Mouse (Mus musculus) forebrain, embryonic 11.5 days (tissue): ENCODE data around the gene Gm20388. TPM values are rescaled to one million over a fixed set of nuclear protein-coding genes. Genes with fewer than 3 reads are reported as not detected.

Source experiments
- ATAC-seq: fragments of 200-750 bp; cut with Nextera tagmentation; replicated peaks from 2 replicates; pipeline ENCODE4 v1.8.0; 2017; ENCODE audit warnings: moderate TSS enrichment; ENCODE audit not compliant: low FRiP score
- DNase-seq: peaks from one replicate; pipeline ENCODE4 v3.0.0-alpha.2; 2017; ENCODE audit warnings: low spot score
- H3K27ac ChIP-seq: fragments of 300-500 bp; sonication (generic); 2 replicates; pipeline ENCODE4 v1.5.1; 2014; ENCODE audit warnings: low read depth, low read length
- H3K27me3 ChIP-seq: fragments of 300-500 bp; sonication (generic); 2 replicates; pipeline ENCODE4 v1.6.1; 2014; ENCODE audit warnings: mild to moderate bottlenecking, low read length, mixed read lengths; ENCODE audit not compliant: control insufficient read depth, insufficient read depth
- H3K36me3 ChIP-seq: fragments of 300-500 bp; sonication (generic); 2 replicates; pipeline ENCODE4 v1.6.1; 2014; ENCODE audit warnings: mild to moderate bottlenecking, low read length, moderate library complexity, mixed read lengths; ENCODE audit not compliant: control insufficient read depth, insufficient read depth
- H3K4me1 ChIP-seq: fragments of 300-500 bp; sonication (generic); replicated peaks from 2 replicates; pipeline ENCODE4 v1.6.1; 2014; ENCODE audit warnings: low read length, mixed read lengths; ENCODE audit not compliant: control insufficient read depth, insufficient read depth
- H3K4me2 ChIP-seq: fragments of 300-500 bp; sonication (generic); 2 replicates; pipeline ENCODE4 v1.6.1; 2014; ENCODE audit warnings: low read depth, mild to moderate bottlenecking, low read length, moderate library complexity, mixed read lengths; ENCODE audit not compliant: severe bottlenecking
- H3K4me3 ChIP-seq: fragments of 300-500 bp; sonication (generic); 2 replicates; pipeline ENCODE4 v1.5.1; 2014; ENCODE audit warnings: low read depth, low read length
- H3K9ac ChIP-seq: fragments of 300-500 bp; sonication (generic); 2 replicates; pipeline ENCODE4 v1.6.1; 2014; ENCODE audit warnings: low read length
- H3K9me3 ChIP-seq: fragments of 300-500 bp; sonication (generic); 2 replicates; pipeline ENCODE4 v1.6.1; 2016; ENCODE audit warnings: low read length, mixed read lengths; ENCODE audit not compliant: control insufficient read depth
- WGBS: fragments of 180-500 bp; shearing (Covaris S2); extraction: QIAGEN DNeasy Blood & Tissue Kit; methylation state at CpG from one replicate; pipeline ENCODE4 v1.1.7; 2014; 5-methylcytosine and 5-hydroxymethylcytosine counted together
- polyA plus RNA-seq: library from polyadenylated mRNA; unstranded; fragments of >200 nt; fragmentation: Nextera tagmentation; extraction: Ambion mirVana; gene quantifications from 2 replicates; pipeline ENCODE4 v1.2.1, GENCODE M21; 2014

The Gm20388 gene
- polyA plus RNA-seq, 1 experiment from 2014 or later = not detected

DNA sequence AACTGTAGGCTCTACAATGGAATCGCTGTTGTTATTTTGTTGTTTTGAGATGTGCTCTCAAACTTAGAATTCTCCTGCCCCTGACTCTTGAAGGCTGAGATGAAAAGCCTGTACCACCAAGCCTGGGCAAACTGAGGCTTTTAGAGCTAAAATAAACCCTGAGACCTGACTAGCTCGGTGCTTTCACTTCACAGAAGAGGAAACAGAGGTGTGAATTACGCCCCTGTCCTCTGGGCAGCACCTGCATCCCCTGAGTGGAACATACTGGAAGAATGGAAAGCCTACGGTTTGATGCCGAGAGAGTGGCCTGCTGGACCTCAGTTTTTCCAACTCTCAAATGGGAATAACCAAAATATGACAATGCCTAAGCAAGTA lies 814.9 kb downstream of the Gm20388 start:
- Histone ChIP-seq H3K27me3 (no peaks in the 10 kb centered on the region), H3K4me2 (no peak overlapping the region), H3K27ac (no peak overlapping the region), H3K4me3 (no peak overlapping the region), H3K36me3 (no peaks in the 10 kb centered on the region), H3K9ac (no peak overlapping the region), H3K9me3 (no peaks in the 10 kb centered on the region), H3K4me1 (no peaks in the 10 kb centered on the region)
- ATAC-seq (no peak), DNase-seq (no peak)
- WGBS = 86% methylated on average over 5 of the region's 5 CpGs

DNA sequence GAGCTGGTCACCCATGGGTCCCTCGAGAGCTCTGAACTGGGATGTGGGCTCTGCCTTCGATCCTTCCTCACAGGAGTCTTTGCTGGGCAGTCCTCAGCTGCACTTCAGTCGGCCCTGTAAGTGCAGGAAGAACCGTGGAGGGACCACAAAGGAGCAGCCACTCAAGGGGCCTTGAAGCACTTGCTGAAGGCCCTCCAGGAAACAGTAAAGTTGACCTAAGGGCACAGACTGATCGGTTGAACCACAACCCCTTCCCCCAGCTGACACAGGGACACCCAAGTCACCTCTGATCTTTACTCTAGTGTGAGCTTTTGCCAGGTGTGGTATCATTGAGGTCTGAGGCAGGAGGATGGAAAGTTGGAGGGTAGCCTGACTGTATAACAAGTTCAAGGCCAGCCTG lies 815.4 kb downstream of the Gm20388 start:
- Histone ChIP-seq H3K4me2 (no peak overlapping the region), H3K27me3 (no peaks in the 10 kb centered on the region), H3K9ac (no peak overlapping the region), H3K4me3 (no peak overlapping the region), H3K4me1 (no peaks in the 10 kb centered on the region), H3K9me3 (no peaks in the 10 kb centered on the region), H3K27ac (no peak overlapping the region), H3K36me3 (no peaks in the 10 kb centered on the region)
- ATAC-seq (no peak), DNase-seq (no peak)
- WGBS = 71% methylated on average over 5 of the region's 5 CpGs

DNA sequence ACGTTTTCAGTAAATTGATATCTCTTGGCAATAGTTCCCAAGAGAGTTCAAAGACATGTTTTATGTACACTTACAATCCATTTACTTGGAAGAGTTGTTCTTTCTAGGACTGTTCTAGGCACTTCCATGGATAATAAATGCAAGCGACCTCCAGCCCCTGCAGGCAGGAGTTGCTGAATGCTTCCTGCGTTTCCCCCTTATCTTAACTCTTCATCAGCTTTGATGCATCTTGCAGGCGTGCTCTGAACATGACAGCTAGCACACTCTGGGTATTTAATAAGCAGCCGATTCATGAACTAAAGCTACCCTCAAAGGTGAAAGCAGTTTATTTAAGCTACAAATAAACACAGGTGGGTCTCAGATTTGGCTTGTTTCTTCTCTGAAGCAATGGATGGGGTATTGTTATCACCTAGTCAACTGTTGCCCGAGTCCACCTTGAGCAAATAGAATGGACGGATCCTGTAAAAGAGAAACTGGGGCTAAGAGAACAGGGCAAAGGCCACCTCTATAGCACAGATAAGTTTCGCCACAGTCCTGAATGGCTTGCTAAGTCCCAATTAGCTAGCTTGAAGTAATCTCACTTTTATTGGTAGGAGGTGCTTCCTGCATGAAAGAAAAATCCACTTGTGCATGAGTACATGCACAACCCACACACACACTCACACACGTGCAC lies 818.0 kb downstream of the Gm20388 start:
- no peaks in the 10 kb centered on the region for H3K9me3 ChIP-seq
- H3K27me3 ChIP-seq = no peaks in the 10 kb centered on the region
- H3K9ac ChIP-seq = no peak overlapping the region
- no peaks in the 10 kb centered on the region; the same call in 1 of the 2 replicates for H3K4me1 ChIP-seq
- ATAC-seq (no peak), DNase-seq (no peak)
- no peak overlapping the region for H3K4me3 ChIP-seq
- H3K4me2 ChIP-seq = no peak overlapping the region
- 80% methylated on average over 9 of the region's 9 CpGs for WGBS
- no peak overlapping the region for H3K27ac ChIP-seq
- no peaks in the 10 kb centered on the region for H3K36me3 ChIP-seq

DNA sequence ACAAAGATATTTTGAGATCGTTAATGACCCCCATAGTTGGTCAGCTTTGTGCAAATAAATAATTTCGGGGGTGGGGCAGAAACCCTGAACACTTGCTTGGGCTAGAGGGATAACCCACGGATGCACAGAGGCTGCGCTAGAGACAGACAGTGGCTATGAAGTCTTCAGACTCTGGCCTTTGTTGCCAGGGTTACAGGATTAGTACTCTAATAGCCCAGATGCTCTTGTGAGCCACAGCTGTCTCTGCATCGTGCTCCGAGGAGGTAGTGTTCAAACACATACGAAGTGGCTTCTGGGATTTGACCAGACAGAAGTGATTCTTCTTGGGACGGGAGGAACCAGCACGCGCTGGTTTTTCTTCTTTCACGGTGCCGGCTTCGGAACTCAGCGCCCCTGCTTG lies 820.9 kb downstream of the Gm20388 start:
- WGBS = 37% methylated on average over 14 of the region's 14 CpGs
- peaks cover 18% of the 10 kb centered on the region for H3K27me3 ChIP-seq
- no peak overlapping the region for H3K4me3 ChIP-seq
- no peaks in the 10 kb centered on the region for H3K9me3 ChIP-seq
- peaks cover under 1% of the 10 kb centered on the region; the same call in 1 of the 2 replicates for H3K4me1 ChIP-seq
- ATAC-seq (no peak), DNase-seq (no peak)
- H3K9ac ChIP-seq = no peak overlapping the region
- H3K4me2 ChIP-seq = peak overlapping the region; percentile 32
- H3K27ac ChIP-seq = no peak overlapping the region
- H3K36me3 ChIP-seq = no peaks in the 10 kb centered on the region

DNA sequence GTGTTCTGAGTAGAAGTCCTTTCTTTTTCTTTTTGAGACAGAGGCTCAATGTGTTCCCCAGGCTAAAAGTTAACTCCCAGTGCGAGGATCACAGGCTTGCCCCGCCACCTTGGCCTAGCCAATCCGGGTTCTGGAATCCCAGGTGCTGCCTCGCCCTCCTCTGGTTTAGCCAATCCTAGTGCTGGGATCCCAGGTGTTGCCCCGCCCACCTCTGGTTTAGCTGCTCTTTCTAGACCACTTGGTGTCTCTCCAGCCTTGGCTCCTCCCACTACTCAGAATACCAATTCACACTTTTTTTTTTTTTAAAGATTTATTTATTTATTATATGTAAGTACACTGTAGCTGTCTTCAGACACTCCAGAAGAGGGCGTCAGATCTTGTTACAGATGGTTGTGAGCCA lies 821.4 kb downstream of the Gm20388 start:
- Histone ChIP-seq H3K27ac (no peak overlapping the region), H3K4me1 (peaks cover 2% of the 10 kb centered on the region; the same call in 1 of the 2 replicates), H3K9me3 (no peaks in the 10 kb centered on the region), H3K4me2 (no peak overlapping the region; the same call in 1 of the 2 replicates), H3K27me3 (peaks cover 19% of the 10 kb centered on the region), H3K9ac (no peak overlapping the region), H3K36me3 (no peaks in the 10 kb centered on the region), H3K4me3 (no peak overlapping the region)
- ATAC-seq (no peak), DNase-seq (peak; percentile 60)
- WGBS = 46% methylated on average over 5 of the region's 6 CpGs

DNA sequence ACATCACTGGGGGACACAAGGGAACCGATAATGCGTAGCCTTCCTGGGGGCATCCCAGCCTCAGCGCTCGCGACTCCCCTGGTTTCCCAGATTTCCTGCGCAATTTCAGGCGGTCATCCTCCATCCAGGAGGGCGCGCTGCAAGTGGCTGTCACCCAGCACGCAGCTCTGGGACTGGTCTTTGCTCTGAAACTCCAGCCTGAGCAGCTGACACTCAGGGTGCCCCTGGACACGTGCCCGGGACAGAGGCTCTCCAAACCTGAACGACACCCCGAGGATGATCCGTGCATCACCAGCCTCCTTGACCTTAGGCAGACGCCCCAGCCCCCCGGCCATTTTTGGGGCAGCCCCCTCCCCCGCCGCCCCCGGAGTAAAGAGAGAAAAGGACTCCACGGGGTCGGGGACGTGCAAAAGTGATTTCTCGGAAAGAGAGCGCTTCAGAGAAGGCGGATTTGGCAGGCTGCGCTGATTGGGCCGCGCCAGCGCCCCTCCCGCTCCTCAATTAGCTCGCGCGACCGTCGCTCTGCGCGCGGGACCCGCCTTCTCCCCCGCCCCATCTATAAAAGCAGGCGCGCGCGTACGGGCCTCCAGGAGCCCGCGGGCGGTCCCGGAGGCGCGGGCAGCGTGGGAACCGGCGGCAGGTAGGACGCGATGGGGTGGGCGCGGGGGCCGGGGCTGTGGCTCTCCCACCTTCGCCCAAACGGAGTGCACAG lies 825.3 kb downstream of the Gm20388 start, which contains the start of gene Irf8:
Irf8 (plus strand) TSS at position 589 of the 712 bp plus-strand sequence.
- no peak within 1 kb of the TSS for H3K27ac ChIP-seq
- no peaks in the 10 kb centered on the region for H3K36me3 ChIP-seq
- peaks cover 22% of the 10 kb centered on the region for H3K27me3 ChIP-seq
- H3K4me2 ChIP-seq = peak within 1 kb of the TSS; percentile 81
- peak within 1 kb of the TSS; percentile 41 for H3K4me3 ChIP-seq
- peaks cover 2% of the 10 kb centered on the region; the same call in 1 of the 2 replicates for H3K4me1 ChIP-seq
- ATAC-seq (peak; percentile 89), DNase-seq (peak; percentile 93)
- under 1% methylated on average over 59 of the region's 62 CpGs for WGBS
- H3K9me3 ChIP-seq = no peaks in the 10 kb centered on the region
- H3K9ac ChIP-seq = peak within 1 kb of the TSS; percentile 43

DNA sequence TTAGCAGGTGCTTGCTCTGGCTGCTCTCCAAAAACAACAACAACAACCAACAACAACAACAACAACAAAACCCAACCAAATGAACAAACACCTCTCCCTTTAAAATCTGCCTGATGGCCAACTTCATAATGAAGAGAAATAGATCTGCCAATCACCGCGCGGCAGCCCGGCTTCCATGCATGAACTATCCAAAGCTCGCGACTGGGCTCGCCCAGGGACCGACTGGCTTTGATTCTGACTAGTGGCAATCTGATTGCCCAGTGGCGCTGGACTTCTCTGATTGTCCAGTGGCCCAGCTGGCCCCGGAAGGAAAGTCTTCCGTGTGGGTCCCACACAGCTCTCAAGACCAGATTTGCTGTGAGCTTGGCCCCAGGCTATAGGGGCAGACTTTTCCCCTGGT lies 825.8 kb downstream of the Gm20388 start:
- Histone ChIP-seq H3K4me3 (peak overlapping the region; percentile 41), H3K27me3 (peaks cover 22% of the 10 kb centered on the region), H3K9me3 (no peaks in the 10 kb centered on the region), H3K4me1 (peaks cover 2% of the 10 kb centered on the region; the same call in 1 of the 2 replicates), H3K27ac (no peak overlapping the region), H3K9ac (peak overlapping the region; percentile 30), H3K4me2 (peak overlapping the region; percentile 81), H3K36me3 (no peaks in the 10 kb centered on the region)
- DNase-seq = peak; percentile 75
- ATAC-seq = peak; percentile 56
- WGBS = 2% methylated on average over 11 of the region's 11 CpGs

DNA sequence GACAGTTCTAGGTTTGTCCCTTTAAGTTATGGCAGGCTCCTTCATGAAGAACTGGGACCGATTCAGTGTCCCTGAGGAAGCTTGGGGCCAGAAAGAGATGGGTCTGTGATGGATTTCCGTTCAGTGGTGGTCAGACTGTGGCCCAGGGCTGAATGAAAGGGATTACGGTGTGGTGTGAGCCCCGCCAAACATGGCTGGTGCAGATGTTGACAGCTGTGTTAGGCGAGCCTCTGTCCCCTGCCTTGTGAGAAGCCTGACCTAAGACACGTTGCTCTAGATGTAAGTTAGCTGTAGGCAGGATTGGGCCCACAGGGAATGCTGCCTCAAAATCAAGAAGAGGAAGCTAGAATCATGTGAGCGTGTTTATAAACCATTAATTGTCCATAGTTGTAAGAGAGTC lies 826.5 kb downstream of the Gm20388 start:
- DNase-seq (no peak), ATAC-seq (no peak)
- 59% methylated on average over 7 of the region's 7 CpGs for WGBS
- H3K27ac ChIP-seq = no peak overlapping the region
- no peak overlapping the region for H3K4me3 ChIP-seq
- no peaks in the 10 kb centered on the region for H3K9me3 ChIP-seq
- no peaks in the 10 kb centered on the region for H3K36me3 ChIP-seq
- no peak overlapping the region for H3K4me2 ChIP-seq
- peaks cover 2% of the 10 kb centered on the region; the same call in 1 of the 2 replicates for H3K4me1 ChIP-seq
- peaks cover 22% of the 10 kb centered on the region for H3K27me3 ChIP-seq
- no peak overlapping the region for H3K9ac ChIP-seq
